Mouse (Mus musculus): ENCODE results near the gene Flnb. TPM values are rescaled to one million over a fixed set of nuclear protein-coding genes. Genes with fewer than 3 reads are reported as not detected.
A peak's percentile ranks its signal among the peaks of the same experiment; 100 is the strongest.

Gene Flnb
- total and polyA plus RNA-seq, 3 experiments, result 29.5 to 74.0 (median 61.6) TPM

DNA sequence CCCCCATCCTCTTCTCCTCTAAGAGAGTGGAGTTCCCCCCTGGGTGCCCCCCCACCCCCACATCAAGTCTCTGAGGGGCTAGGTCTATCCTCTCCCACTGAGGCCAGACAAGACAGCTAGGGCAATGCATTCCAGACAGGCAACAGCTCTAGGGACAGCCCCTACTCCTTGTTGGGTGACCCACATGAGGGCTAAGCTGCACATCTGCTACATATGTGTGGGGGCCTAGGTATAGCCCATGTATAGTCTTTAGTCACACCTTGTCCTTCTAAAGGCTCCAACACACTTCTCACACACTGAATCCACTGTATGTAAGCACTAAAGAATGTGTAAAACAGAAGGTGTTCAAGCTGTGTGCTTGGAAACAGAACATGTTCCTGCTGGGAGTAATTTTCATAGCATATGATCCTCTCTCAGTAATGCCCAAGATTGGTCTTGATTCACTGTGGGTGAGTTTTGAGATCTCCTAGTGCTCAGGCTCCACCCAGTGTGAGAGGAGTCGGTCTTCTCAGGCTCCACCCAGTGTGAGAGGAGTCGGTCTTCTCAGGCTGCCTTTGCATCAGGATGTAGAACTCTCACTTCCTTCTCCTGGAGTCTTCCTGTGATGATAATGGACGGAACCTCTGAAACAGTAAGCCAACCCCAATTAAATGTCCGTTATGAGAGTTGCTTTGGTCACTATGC, 13.7 kb upstream of the Flnb start:
- TF ChIP-seq RAD21 (IDR thresholded peaks at IDR 0.05; ENCODE audit: low read depth, low read length) (no peak), ZMIZ1 (IDR thresholded peaks at IDR 0.05; ENCODE audit: low read depth, low read length) (peak; percentile 41; the same call in 1 of the 2 replicates), USF1 (IDR thresholded peaks at IDR 0.05; ENCODE audit: low read depth, low read length) (no peak), NELFE (IDR thresholded peaks at IDR 0.05; ENCODE audit: low read depth, low read length) (peak; percentile 56; the same call in 1 of the 2 replicates), EP300 (IDR thresholded peaks at IDR 0.05; ENCODE audit: low read length) (peak; percentile 74; the same call in 1 of the 2 replicates), ZC3H11A (IDR thresholded peaks at IDR 0.05; ENCODE audit: low read depth, low read length) (no peak), IRF4 (IDR thresholded peaks at IDR 0.05; ENCODE audit: low read depth, low read length) (peak; percentile 70; the same call in 1 of the 2 replicates), MEF2A (IDR thresholded peaks at IDR 0.05; ENCODE audit: borderline replicate concordance, low read depth, low read length) (no peak), POLR2A (IDR thresholded peaks at IDR 0.05; ENCODE audit: low read depth, low read length) (0 out of 2 replicates have a peak, but pooled peaks have one; percentile 33), ELF1 (IDR thresholded peaks at IDR 0.05; ENCODE audit: low read depth, low read length) (peak; percentile 49; the same call in 1 of the 2 replicates)
- DNase-seq (ENCODE audit: extremely low read depth), result peak; percentile 84
- Histone ChIP-seq H3K9ac (ENCODE audit: insufficient read depth, low read depth) (no peak overlapping the region), H3K4me1 (ENCODE audit: control insufficient read depth in 1 of 2, insufficient read depth in 2 of 2) (peaks cover 5 to 21% of the 10 kb centered on the region in 2 experiments), H3K9me3 (replicated peaks; ENCODE audit: low read length) (peaks cover 4% of the 10 kb centered on the region), H3K79me2 (replicated peaks; ENCODE audit: control insufficient read depth, extremely low read depth, insufficient read depth, poor library complexity, severe bottlenecking) (no peaks in the 10 kb centered on the region), H3K27me3 (replicated peaks) (no peaks in the 10 kb centered on the region), H3K27ac (ENCODE audit: insufficient read depth, low read depth) (no peak overlapping the region), H3K4me3 (replicated peaks in 1 of 3; ENCODE audit: low read depth in 2 of 3, low read length in 2 of 3, poor library complexity in 1 of 3) (peak overlapping the region; percentile 23 to 39 (median 23)), H3K36me3 (replicated peaks in 1 of 2; ENCODE audit: control insufficient read depth in 1 of 2, insufficient read depth in 1 of 2, low read length in 1 of 2) (no peaks in the 10 kb centered on the region), H3K4me2 (ENCODE audit: insufficient read depth, low read depth, poor library complexity, severe bottlenecking) (peak overlapping the region; percentile 45; the same call in 1 of the 2 replicates)
- in situ Hi-C loops (cut with MboI; ENCODE audit: low pct_ligation_motif_present, low pct_unique_long_range_greater_than_20kb, low sequenced_read_pairs) (loop anchor here (25.0 kb wide), 1 partner anchor 508 kb away; the partner anchor contains the start of gene Fam107a), dilution Hi-C loops (cut with MboI; ENCODE audit: extremely low pct_ligation_motif_present, extremely low pct_unique_long_range_greater_than_20kb, low sequenced_read_pairs) (no loop called here)

- Histone ChIP-seq H3K27ac (ENCODE audit: insufficient read depth, low read depth) (no peak overlapping the region), H3K4me3 (replicated peaks in 1 of 3; ENCODE audit: low read depth in 2 of 3, low read length in 2 of 3, poor library complexity in 1 of 3) (peak overlapping the region; percentile 23 to 39 (median 23)), H3K9ac (ENCODE audit: insufficient read depth, low read depth) (no peak overlapping the region), H3K79me2 (replicated peaks; ENCODE audit: control insufficient read depth, extremely low read depth, insufficient read depth, poor library complexity, severe bottlenecking) (no peaks in the 10 kb centered on the region), H3K27me3 (replicated peaks) (no peaks in the 10 kb centered on the region), H3K4me1 (ENCODE audit: control insufficient read depth in 1 of 2, insufficient read depth in 2 of 2) (peaks cover 5 to 21% of the 10 kb centered on the region in 2 experiments), H3K9me3 (replicated peaks; ENCODE audit: low read length) (peaks cover 4% of the 10 kb centered on the region), H3K36me3 (replicated peaks in 1 of 2; ENCODE audit: control insufficient read depth in 1 of 2, insufficient read depth in 1 of 2, low read length in 1 of 2) (no peaks in the 10 kb centered on the region), H3K4me2 (ENCODE audit: insufficient read depth, low read depth, poor library complexity, severe bottlenecking) (0 out of 2 replicates have a peak overlapping the region, but pooled peaks have one; percentile 32)
- dilution Hi-C loops (cut with MboI; ENCODE audit: extremely low pct_ligation_motif_present, extremely low pct_unique_long_range_greater_than_20kb, low sequenced_read_pairs), result no loop called here
- in situ Hi-C loops (cut with MboI; ENCODE audit: low pct_ligation_motif_present, low pct_unique_long_range_greater_than_20kb, low sequenced_read_pairs), result loop anchor here (25.0 kb wide), 1 partner anchor 508 kb away; the partner anchor contains the start of gene Fam107a
- TF ChIP-seq TBP (conservative IDR thresholded peaks at IDR 0.05; ENCODE audit: low read depth, low read length), result 0 out of 2 replicates have a peak, but pooled peaks have one; percentile 58
- TF ChIP-seq HCFC1 (IDR thresholded peaks at IDR 0.05; ENCODE audit: low read depth, low read length), result no peak
- TF ChIP-seq ZC3H11A (IDR thresholded peaks at IDR 0.05; ENCODE audit: low read depth, low read length), result no peak
- DNase-seq (ENCODE audit: extremely low read depth), result no peak
Observed at GRCm38 (mm10) chr14:7804558-7804905, 13.2 kb upstream of the Flnb start.
